Mouse (Mus musculus) cerebellum, adult 2 months (tissue): ENCODE data around the gene Grap.

Experiments used
- CTCF ChIP-seq: fragments of 200-500 bp; IDR thresholded peaks from 2 replicates; pipeline ENCODE4 v1.5.1; 2011; ENCODE audit warnings: low read depth, mild to moderate bottlenecking, control low read depth, low read length, moderate library complexity, borderline replicate concordance; ENCODE audit not compliant: insufficient read depth
- POLR2A ChIP-seq: fragments of 200-500 bp; IDR thresholded peaks from 2 replicates; pipeline ENCODE4 v1.6.1; 2011; ENCODE audit warnings: low read length, control low read depth, borderline replicate concordance; ENCODE audit not compliant: insufficient read depth

- TF ChIP-seq POLR2A (no peak), CTCF (no peak)
Observed at GRCm38 (mm10) chr11:61620762-61621161, 32.3 kb upstream of the Grap start.
